Mouse (Mus musculus) liver, embryonic 14.5 days (tissue): Measurements from ENCODE around the gene Lrmda. TPM values are rescaled to one million over a fixed set of nuclear protein-coding genes. Genes with fewer than 3 reads are reported as not detected.

Experiments used
- ATAC-seq: fragments of 200-750 bp; cut with Nextera tagmentation; 2 replicates; pipeline ENCODE4 v1.8.0; 2017; ENCODE audit warnings: moderate number of reproducible peaks, mild to moderate bottlenecking, moderate library complexity; ENCODE audit not compliant: insufficient read depth
- DNase-seq, 3 experiments: peaks; one replicate each; pipeline ENCODE4 v3.0.0-alpha.2; 2012 to 2013; ENCODE audit warnings: low read depth in 3 of 3, low spot score in 3 of 3
- H3K27ac ChIP-seq: fragments of 300-500 bp; sonication (generic); 2 replicates; pipeline ENCODE4 v1.5.1; 2014; ENCODE audit warnings: moderate library complexity, mild to moderate bottlenecking, control low read depth, inconsistent platforms
- H3K27me3 ChIP-seq: fragments of 300-500 bp; sonication (generic); 2 replicates; pipeline ENCODE4 v1.6.1; 2014; ENCODE audit warnings: mild to moderate bottlenecking, low read length, moderate library complexity; ENCODE audit not compliant: control insufficient read depth, insufficient read depth
- H3K36me3 ChIP-seq: fragments of 300-500 bp; sonication (generic); replicated peaks from 2 replicates; pipeline ENCODE4 v1.6.1; 2014; ENCODE audit warnings: low read depth; ENCODE audit not compliant: control insufficient read depth, insufficient read depth
- H3K4me1 ChIP-seq, 2 experiments: fragments of 200-500 bp in 1 of 2; fragments of 300-500 bp in 1 of 2; sonication (generic) in 1 of 2; replicated peaks; 2 replicates each; pipeline ENCODE4 v1.6.1; 2012 to 2014; ENCODE audit warnings: antibody characterized with exemption in 1 of 2, inconsistent platforms in 1 of 2, low read length in 1 of 2; ENCODE audit not compliant: control insufficient read depth in 2 of 2, insufficient read depth in 2 of 2
- H3K4me2 ChIP-seq: fragments of 300-500 bp; sonication (generic); 2 replicates; pipeline ENCODE4 v1.6.1; 2014; ENCODE audit warnings: low read depth, mild to moderate bottlenecking, control low read depth, moderate library complexity
- H3K4me3 ChIP-seq, 2 experiments: fragments of 200-500 bp in 1 of 2; fragments of 300-500 bp in 1 of 2; sonication (generic) in 1 of 2; 2 replicates each; pipeline ENCODE4 v1.5.1; 2012 to 2014; ENCODE audit warnings: low read depth in 2 of 2, low read length in 2 of 2, mild to moderate bottlenecking in 2 of 2, control low read depth in 1 of 2, inconsistent platforms in 1 of 2, moderate library complexity in 1 of 2; ENCODE audit not compliant: insufficient read depth in 1 of 2
- H3K9ac ChIP-seq: fragments of 300-500 bp; sonication (generic); replicated peaks from 2 replicates; pipeline ENCODE4 v1.6.1; 2014; ENCODE audit warnings: mild to moderate bottlenecking, control low read depth, moderate library complexity
- H3K9me3 ChIP-seq: fragments of 300-500 bp; sonication (generic); 2 replicates; pipeline ENCODE4 v1.6.1; 2016; ENCODE audit warnings: low read length, mixed read lengths; ENCODE audit not compliant: control insufficient read depth
- CTCF ChIP-seq: IDR thresholded peaks from 2 replicates; pipeline ENCODE4 v1.5.1; 2016; ENCODE audit warnings: antibody characterized with exemption, low read depth, control low read depth
- EP300 ChIP-seq: IDR thresholded peaks from 2 replicates; pipeline ENCODE4 v1.6.1; 2016; ENCODE audit warnings: antibody characterized with exemption, low read depth
- WGBS: fragments of 180-500 bp; shearing (Covaris S2); extraction: QIAGEN DNeasy Blood & Tissue Kit; methylation state at CpG from one replicate; pipeline ENCODE4 v1.1.7; 2014; ENCODE audit not compliant: insufficient replicate concordance; 5-methylcytosine and 5-hydroxymethylcytosine counted together
- polyA plus RNA-seq, 2 experiments: library from polyadenylated mRNA; depleted of rRNA in 1 of 2; stranded (reverse) in 1 of 2; unstranded in 1 of 2; fragments of >200 nt; fragmentation: Nextera tagmentation in 1 of 2; extraction: Ambion mirVana in 1 of 2; gene quantifications; 2 replicates each; pipeline versions ENCODE4 v1.2.1 to v1.2.3; 2012 to 2014

Lrmda gene
- polyA plus RNA-seq, 2 experiments, result 0.18 to 0.22 TPM

- H3K4me3 ChIP-seq, result no peak overlapping the region
- no peak overlapping the region for H3K9ac ChIP-seq
- no peak overlapping the region for H3K4me2 ChIP-seq
- H3K9me3 ChIP-seq, result no peaks in the 10 kb centered on the region
- no peaks in the 10 kb centered on the region for H3K27me3 ChIP-seq
- H3K36me3 ChIP-seq, result no peaks in the 10 kb centered on the region
- no peak overlapping the region for H3K27ac ChIP-seq
- no peaks in the 10 kb centered on the region; a peak in 1 of 4 replicates for H3K4me1 ChIP-seq
- no peak for ATAC-seq
- 71% methylated on average over 9 of the region's 9 CpGs for WGBS
- DNase-seq, result no peak
- TF ChIP-seq CTCF (no peak), EP300 (no peak)
Measured at GRCm38 (mm10) chr14:22630361-22630867, 610.9 kb downstream of the Lrmda start.

- no peaks in the 10 kb centered on the region for H3K27me3 ChIP-seq
- H3K36me3 ChIP-seq, result no peaks in the 10 kb centered on the region
- H3K4me1 ChIP-seq, result no peaks in the 10 kb centered on the region; a peak in 1 of 4 replicates
- DNase-seq (no peak), ATAC-seq (no peak)
- TF ChIP-seq CTCF, result no peak
- no peak for TF ChIP-seq EP300
- no peak overlapping the region for H3K4me3 ChIP-seq
- H3K9ac ChIP-seq, result no peak overlapping the region
- no peak overlapping the region for H3K4me2 ChIP-seq
- no peaks in the 10 kb centered on the region for H3K9me3 ChIP-seq
- H3K27ac ChIP-seq, result no peak overlapping the region
- WGBS, result 50% methylated on average over 1 of the region's 1 CpGs
Measured at GRCm38 (mm10) chr14:22633612-22634011, 614.1 kb downstream of the Lrmda start.

GRCm38 (mm10) chr14:22643494-22643893 lies 624.0 kb downstream of the Lrmda start:
- Histone ChIP-seq H3K36me3 (no peaks in the 10 kb centered on the region), H3K9ac (no peak overlapping the region), H3K9me3 (no peaks in the 10 kb centered on the region), H3K4me3 (no peak overlapping the region), H3K4me1 (no peaks in the 10 kb centered on the region), H3K4me2 (no peak overlapping the region), H3K27ac (no peak overlapping the region), H3K27me3 (no peaks in the 10 kb centered on the region)
- TF ChIP-seq EP300 (no peak), CTCF (no peak)
- ATAC-seq (no peak), DNase-seq (no peak)
- 30% methylated on average over 4 of the region's 4 CpGs for WGBS

GRCm38 (mm10) chr14:22647879-22648611 lies 628.5 kb downstream of the Lrmda start:
- H3K27ac ChIP-seq, result no peak overlapping the region
- H3K4me1 ChIP-seq, result peaks cover 0 to 3% of the 10 kb centered on the region in 2 experiments; a peak in 2 of 4 replicates
- no peak overlapping the region for H3K9ac ChIP-seq
- TF ChIP-seq CTCF (no peak), EP300 (no peak)
- no peaks in the 10 kb centered on the region for H3K36me3 ChIP-seq
- no peaks in the 10 kb centered on the region for H3K27me3 ChIP-seq
- no peak overlapping the region for H3K4me3 ChIP-seq
- WGBS, result 47% methylated on average over 9 of the region's 9 CpGs
- ATAC-seq (no peak), DNase-seq (no peak)
- no peaks in the 10 kb centered on the region for H3K9me3 ChIP-seq
- H3K4me2 ChIP-seq, result no peak overlapping the region

- H3K27me3 ChIP-seq, result no peaks in the 10 kb centered on the region
- WGBS, result 19% methylated on average over 5 of the region's 5 CpGs
Measured at GRCm38 (mm10) chr14:22649411-22649911, 629.9 kb downstream of the Lrmda start.

More at GRCm38 (mm10) chr14:22649411-22649911, 629.9 kb downstream of the Lrmda start:
- Histone ChIP-seq H3K27ac (no peak overlapping the region), H3K9me3 (no peaks in the 10 kb centered on the region), H3K36me3 (no peaks in the 10 kb centered on the region), H3K4me1 (peaks cover 0 to 3% of the 10 kb centered on the region in 2 experiments; a peak in 2 of 4 replicates), H3K4me2 (no peak overlapping the region), H3K4me3 (no peak overlapping the region), H3K9ac (no peak overlapping the region)
- TF ChIP-seq EP300 (no peak), CTCF (no peak)
- ATAC-seq (no peak), DNase-seq (no peak)
